Mouse (Mus musculus) hindbrain, embryonic 12.5 days (tissue): ENCODE results near the gene Acoxl. TPM values are rescaled to one million over a fixed set of nuclear protein-coding genes. Genes with fewer than 3 reads are reported as not detected.

ENCODE experiments used
- ATAC-seq: fragments of 200-750 bp; cut with Nextera tagmentation; 2 replicates; pipeline ENCODE4 v1.8.0; 2017; ENCODE audit warnings: moderate TSS enrichment; ENCODE audit not compliant: low FRiP score
- H3K27ac ChIP-seq: fragments of 300-500 bp; sonication (generic); 2 replicates; pipeline ENCODE4 v1.5.1; 2016; ENCODE audit warnings: mild to moderate bottlenecking
- H3K27me3 ChIP-seq: fragments of 300-500 bp; sonication (generic); 2 replicates; pipeline ENCODE4 v1.6.1; 2016; ENCODE audit warnings: mild to moderate bottlenecking
- H3K36me3 ChIP-seq: fragments of 300-500 bp; sonication (generic); 2 replicates; pipeline ENCODE4 v1.6.1; 2016; ENCODE audit warnings: mild to moderate bottlenecking
- H3K4me1 ChIP-seq: fragments of 300-500 bp; sonication (generic); 2 replicates; pipeline ENCODE4 v1.6.1; 2016
- H3K4me2 ChIP-seq: fragments of 300-500 bp; sonication (generic); replicated peaks from 2 replicates; pipeline ENCODE4 v1.6.1; 2016; ENCODE audit warnings: mild to moderate bottlenecking
- H3K4me3 ChIP-seq: fragments of 300-500 bp; sonication (generic); 2 replicates; pipeline ENCODE4 v1.5.1; 2016; ENCODE audit warnings: mild to moderate bottlenecking
- H3K9ac ChIP-seq: fragments of 300-500 bp; sonication (generic); 2 replicates; pipeline ENCODE4 v1.6.1; 2016; ENCODE audit warnings: mild to moderate bottlenecking, moderate library complexity
- H3K9me3 ChIP-seq: fragments of 300-500 bp; sonication (generic); replicated peaks from 2 replicates; pipeline ENCODE4 v1.6.1; 2016; ENCODE audit warnings: mild to moderate bottlenecking
- WGBS: fragments of 180-500 bp; shearing (Covaris S2); methylation state at CpG from one replicate; pipeline ENCODE4 v1.1.7; 2016; 5-methylcytosine and 5-hydroxymethylcytosine counted together
- polyA plus RNA-seq: library from polyadenylated mRNA; unstranded; fragments of >200 nt; fragmentation: Nextera tagmentation; extraction: Ambion mirVana; gene quantifications from 2 replicates; pipeline ENCODE4 v1.2.1, GENCODE M21; 2016

The Acoxl gene
- polyA plus RNA-seq, 1 experiment from 2014 or later = 0.15 TPM

GRCm38 (mm10) chr2:128073603-128074002 is 234.9 kb downstream of the Acoxl start:
- H3K36me3 ChIP-seq = no peaks in the 10 kb centered on the region
- H3K9ac ChIP-seq = no peak overlapping the region
- no peak overlapping the region for H3K27ac ChIP-seq
- 92% methylated on average over 2 of the region's 2 CpGs for WGBS
- H3K4me2 ChIP-seq = no peak overlapping the region
- no peaks in the 10 kb centered on the region for H3K27me3 ChIP-seq
- H3K9me3 ChIP-seq = no peaks in the 10 kb centered on the region
- no peaks in the 10 kb centered on the region for H3K4me1 ChIP-seq
- no peak overlapping the region for H3K4me3 ChIP-seq
- ATAC-seq = no peak

GRCm38 (mm10) chr2:128076936-128077335 is 238.3 kb downstream of the Acoxl start:
- no peak overlapping the region for H3K4me2 ChIP-seq
- H3K36me3 ChIP-seq = no peaks in the 10 kb centered on the region
- peaks cover 3% of the 10 kb centered on the region; the same call in 1 of the 2 replicates for H3K27me3 ChIP-seq
- WGBS = 82% methylated on average over 4 of the region's 4 CpGs
- H3K4me3 ChIP-seq = no peak overlapping the region
- no peak overlapping the region for H3K9ac ChIP-seq
- ATAC-seq = no peak
- H3K27ac ChIP-seq = no peak overlapping the region
- peaks cover 7% of the 10 kb centered on the region for H3K4me1 ChIP-seq
- no peaks in the 10 kb centered on the region for H3K9me3 ChIP-seq

GRCm38 (mm10) chr2:128078859-128079258 is 240.2 kb downstream of the Acoxl start:
- Histone ChIP-seq H3K4me1 (peaks cover 7% of the 10 kb centered on the region), H3K4me2 (no peak overlapping the region), H3K4me3 (no peak overlapping the region), H3K27me3 (peaks cover 3% of the 10 kb centered on the region; the same call in 1 of the 2 replicates), H3K9ac (no peak overlapping the region), H3K9me3 (no peaks in the 10 kb centered on the region), H3K36me3 (no peaks in the 10 kb centered on the region), H3K27ac (no peak overlapping the region)
- ATAC-seq = no peak
- WGBS = 42% methylated on average over 5 of the region's 5 CpGs

GRCm38 (mm10) chr2:128079316-128079715 is 240.6 kb downstream of the Acoxl start:
- Histone ChIP-seq H3K36me3 (no peaks in the 10 kb centered on the region), H3K27me3 (peaks cover 3% of the 10 kb centered on the region; the same call in 1 of the 2 replicates), H3K27ac (no peak overlapping the region), H3K9ac (no peak overlapping the region), H3K4me3 (no peak overlapping the region), H3K4me2 (no peak overlapping the region), H3K9me3 (no peaks in the 10 kb centered on the region), H3K4me1 (peaks cover 7% of the 10 kb centered on the region)
- WGBS = 64% methylated on average over 6 of the region's 6 CpGs
- no peak for ATAC-seq

GRCm38 (mm10) chr2:128083844-128084243 is 245.2 kb downstream of the Acoxl start:
- Histone ChIP-seq H3K36me3 (no peaks in the 10 kb centered on the region), H3K4me3 (no peak overlapping the region), H3K27me3 (peaks cover 1% of the 10 kb centered on the region; the same call in 1 of the 2 replicates), H3K9me3 (no peaks in the 10 kb centered on the region), H3K4me2 (no peak overlapping the region), H3K9ac (no peak overlapping the region), H3K4me1 (peaks cover 7% of the 10 kb centered on the region), H3K27ac (no peak overlapping the region)
- ATAC-seq = no peak
- WGBS = 51% methylated on average over 3 of the region's 3 CpGs

GRCm38 (mm10) chr2:128084607-128085006 is 245.9 kb downstream of the Acoxl start:
- WGBS = 89% methylated on average over 5 of the region's 5 CpGs
- ATAC-seq = no peak

GRCm38 (mm10) chr2:128085481-128085880 is 246.8 kb downstream of the Acoxl start:
- H3K36me3 ChIP-seq = no peaks in the 10 kb centered on the region
- no peak overlapping the region for H3K4me2 ChIP-seq
- H3K9me3 ChIP-seq = no peaks in the 10 kb centered on the region
- 100% methylated on average over 1 of the region's 1 CpGs for WGBS
- 0 out of 2 replicates have a peak, but pooled peaks cover 2% of the 10 kb centered on the region for H3K4me1 ChIP-seq
- no peaks in the 10 kb centered on the region for H3K27me3 ChIP-seq
- H3K9ac ChIP-seq = no peak overlapping the region
- no peak overlapping the region for H3K4me3 ChIP-seq
- no peak for ATAC-seq
- no peak overlapping the region for H3K27ac ChIP-seq

More at GRCm38 (mm10) chr2:128084607-128085006, 245.9 kb downstream of the Acoxl start:
- no peaks in the 10 kb centered on the region for H3K36me3 ChIP-seq
- no peak overlapping the region for H3K4me2 ChIP-seq
- H3K4me1 ChIP-seq = 0 out of 2 replicates have a peak, but pooled peaks cover 2% of the 10 kb centered on the region
- H3K27me3 ChIP-seq = no peaks in the 10 kb centered on the region
- no peak overlapping the region for H3K4me3 ChIP-seq
- no peak overlapping the region for H3K9ac ChIP-seq
- no peak overlapping the region for H3K27ac ChIP-seq
- H3K9me3 ChIP-seq = no peaks in the 10 kb centered on the region

- H3K27me3 ChIP-seq = no peaks in the 10 kb centered on the region
- no peak overlapping the region for H3K9ac ChIP-seq
- 68% methylated on average over 14 of the region's 14 CpGs for whole genome bisulfite sequencing
- no peak overlapping the region for H3K4me3 ChIP-seq
- H3K9me3 ChIP-seq = no peaks in the 10 kb centered on the region
- H3K4me1 ChIP-seq = peaks cover 5% of the 10 kb centered on the region
- no peak overlapping the region for H3K27ac ChIP-seq
- no peaks in the 10 kb centered on the region for H3K36me3 ChIP-seq
- no peak overlapping the region for H3K4me2 ChIP-seq
- ATAC-seq = no peak
Observed at GRCm38 (mm10) chr2:128086301-128086886, 247.7 kb downstream of the Acoxl start.

- no peak overlapping the region for H3K9ac ChIP-seq
- H3K27ac ChIP-seq = no peak overlapping the region
- H3K36me3 ChIP-seq = no peaks in the 10 kb centered on the region
- H3K27me3 ChIP-seq = no peaks in the 10 kb centered on the region
- 84% methylated on average over 7 of the region's 7 CpGs for WGBS
- H3K4me3 ChIP-seq = no peak overlapping the region
- H3K4me2 ChIP-seq = no peak overlapping the region
- H3K9me3 ChIP-seq = no peaks in the 10 kb centered on the region
- peaks cover 11% of the 10 kb centered on the region for H3K4me1 ChIP-seq
- ATAC-seq = no peak
Observed at GRCm38 (mm10) chr2:128086996-128087526, 248.4 kb downstream of the Acoxl start.

GRCm38 (mm10) chr2:128087798-128088545 is 249.3 kb downstream of the Acoxl start:
- H3K4me1 ChIP-seq = peaks cover 15% of the 10 kb centered on the region
- 88% methylated on average over 8 of the region's 8 CpGs for WGBS

GRCm38 (mm10) chr2:128090283-128090885 is 251.7 kb downstream of the Acoxl start:
- no peaks in the 10 kb centered on the region for H3K9me3 ChIP-seq
- no peak overlapping the region for H3K9ac ChIP-seq
- no peaks in the 10 kb centered on the region for H3K27me3 ChIP-seq
- H3K4me1 ChIP-seq = peaks cover 17% of the 10 kb centered on the region
- no peaks in the 10 kb centered on the region for H3K36me3 ChIP-seq
- no peak overlapping the region for H3K4me3 ChIP-seq
- H3K4me2 ChIP-seq = no peak overlapping the region
- 92% methylated on average over 6 of the region's 6 CpGs for WGBS
- ATAC-seq = no peak
- no peak overlapping the region for H3K27ac ChIP-seq

More at GRCm38 (mm10) chr2:128087798-128088545, 249.3 kb downstream of the Acoxl start:
- no peaks in the 10 kb centered on the region for H3K36me3 ChIP-seq
- no peak overlapping the region for H3K4me3 ChIP-seq
- no peak overlapping the region for H3K27ac ChIP-seq
- H3K9ac ChIP-seq = no peak overlapping the region
- ATAC-seq = no peak
- no peaks in the 10 kb centered on the region for H3K9me3 ChIP-seq
- no peaks in the 10 kb centered on the region for H3K27me3 ChIP-seq
- H3K4me2 ChIP-seq = no peak overlapping the region
